Mouse (Mus musculus): Measurements from ENCODE around the gene Slc25a47.
"Not testable (repeated sequence)": the region's sequence is repeated elsewhere in the genome, so short reads cannot be mapped to it uniquely, and the experiment has no call there.

The Slc25a47 gene

GRCm38 (mm10) chr12:108826282-108826957 lies 9.4 kb upstream of the Slc25a47 start:
- no peak for DNase-seq (ENCODE audit: low spot score in 2 of 2)

- no peak for DNase-seq (ENCODE audit: low spot score in 2 of 2)
Measured at GRCm38 (mm10) chr12:108826958-108827535, 8.8 kb upstream of the Slc25a47 start.

- no peak for DNase-seq (ENCODE audit: low spot score in 2 of 2)
Measured at GRCm38 (mm10) chr12:108827641-108828040, 8.2 kb upstream of the Slc25a47 start.

- no peak for DNase-seq (ENCODE audit: low spot score in 2 of 2)
Measured at GRCm38 (mm10) chr12:108829636-108830035, 6.2 kb upstream of the Slc25a47 start.

- DNase-seq (ENCODE audit: low spot score in 2 of 2), result no peak
Measured at GRCm38 (mm10) chr12:108830358-108830757, 5.5 kb upstream of the Slc25a47 start.

GRCm38 (mm10) chr12:108831966-108832643 lies 3.7 kb upstream of the Slc25a47 start:
- peak; percentile 36 to 81 for DNase-seq (ENCODE audit: low spot score in 2 of 2)

- DNase-seq (ENCODE audit: low spot score in 2 of 2), result peak in 1 of 2 experiments; percentile 46
Measured at GRCm38 (mm10) chr12:108832851-108833250, 3.0 kb upstream of the Slc25a47 start.

- DNase-seq (ENCODE audit: low spot score in 2 of 2), result no peak
Measured at GRCm38 (mm10) chr12:108833408-108833807, 2.4 kb upstream of the Slc25a47 start.

- DNase-seq (ENCODE audit: low spot score in 2 of 2), result no peak
Measured at GRCm38 (mm10) chr12:108834337-108834736, 1.5 kb upstream of the Slc25a47 start.

- DNase-seq (ENCODE audit: low spot score in 2 of 2), result no peak
Measured at GRCm38 (mm10) chr12:108834786-108835185, 1.1 kb upstream of the Slc25a47 start.

GRCm38 (mm10) chr12:108835208-108835839 lies 522 bp upstream of the Slc25a47 start:
- DNase-seq (ENCODE audit: low spot score in 2 of 2), result no peak

- no peak for DNase-seq (ENCODE audit: low spot score in 2 of 2)
Measured at GRCm38 (mm10) chr12:108836722-108837121, 876 bp downstream of the Slc25a47 start.

- peak; percentile 39 to 70 for DNase-seq (ENCODE audit: low spot score in 2 of 2)
Measured at GRCm38 (mm10) chr12:108841181-108841580, 5.3 kb downstream of the Slc25a47 start.

- no peak for DNase-seq (ENCODE audit: low spot score in 2 of 2)
Measured at GRCm38 (mm10) chr12:108842663-108843062, 6.8 kb downstream of the Slc25a47 start.

GRCm38 (mm10) chr12:108848033-108848432 lies 12.2 kb downstream of the Slc25a47 start:
- not testable (repeated sequence) for DNase-seq (ENCODE audit: low spot score in 2 of 2)

- DNase-seq (ENCODE audit: low spot score in 2 of 2), result no peak
Measured at GRCm38 (mm10) chr12:108849488-108850022, 13.7 kb downstream of the Slc25a47 start.

GRCm38 (mm10) chr12:108850129-108850528 lies 14.3 kb downstream of the Slc25a47 start:
- no peak for DNase-seq (ENCODE audit: low spot score in 2 of 2)

GRCm38 (mm10) chr12:108850886-108851285 lies 15.0 kb downstream of the Slc25a47 start:
- DNase-seq (ENCODE audit: low spot score in 2 of 2), result no peak

- DNase-seq (ENCODE audit: low spot score in 2 of 2), result no peak
Measured at GRCm38 (mm10) chr12:108852822-108853221, 17.0 kb downstream of the Slc25a47 start.

GRCm38 (mm10) chr12:108855081-108855480 lies 19.2 kb downstream of the Slc25a47 start:
- DNase-seq (ENCODE audit: low spot score in 2 of 2), result no peak

GRCm38 (mm10) chr12:108856186-108856585 lies 20.3 kb downstream of the Slc25a47 start:
- no peak for DNase-seq (ENCODE audit: low spot score in 2 of 2)

GRCm38 (mm10) chr12:108857109-108857508 lies 21.3 kb downstream of the Slc25a47 start:
- DNase-seq (ENCODE audit: low spot score in 2 of 2), result no peak
